Mouse (Mus musculus) myocyte (in vitro differentiated cells): ENCODE data around the gene Olfr648. TPM values are rescaled to one million over a fixed set of nuclear protein-coding genes. Genes with fewer than 3 reads are reported as not detected.

Experiments
- H3K27me3 ChIP-seq: one replicate; pipeline ENCODE4 v1.6.1; 2011; ENCODE audit not compliant: control insufficient read depth, insufficient read depth, insufficient read length
- H3K36me3 ChIP-seq: one replicate; pipeline ENCODE4 v1.6.1; 2011; ENCODE audit not compliant: control insufficient read depth, insufficient read depth
- H3K4me2 ChIP-seq: one replicate; pipeline ENCODE4 v1.6.1; 2011; ENCODE audit warnings: low read depth, control low read depth
- H3K4me3 ChIP-seq: one replicate; pipeline ENCODE4 v1.5.1; 2011; ENCODE audit warnings: mild to moderate bottlenecking, control low read depth, moderate library complexity
- H3K79me2 ChIP-seq: one replicate; pipeline ENCODE4 v1.6.1; 2011; ENCODE audit not compliant: control insufficient read depth, insufficient read depth
- H3ac ChIP-seq: one replicate; pipeline ENCODE4 v1.6.1; 2011; ENCODE audit not compliant: control insufficient read depth, insufficient read length
- CEBPB ChIP-seq: IDR thresholded peaks from 2 replicates; pipeline ENCODE4 v1.6.1; 2011; ENCODE audit warnings: mild to moderate bottlenecking, moderate library complexity; ENCODE audit not compliant: poor library complexity, insufficient read depth, severe bottlenecking
- E2F4 ChIP-seq: IDR thresholded peaks from one replicate; pipeline ENCODE4 v1.6.1; 2011; ENCODE audit warnings: mild to moderate bottlenecking, control low read depth, moderate library complexity; ENCODE audit not compliant: insufficient read depth
- MAX ChIP-seq: IDR thresholded peaks from one replicate; pipeline ENCODE4 v1.6.1; 2011; ENCODE audit warnings: low read depth, mild to moderate bottlenecking, control low read depth
- MYOD1 ChIP-seq, 3 experiments: IDR thresholded peaks; one replicate each; pipeline ENCODE4 v1.6.1; 2011; ENCODE audit warnings: control low read depth in 2 of 3, low read depth in 2 of 3, mild to moderate bottlenecking in 2 of 3, moderate library complexity in 1 of 3; ENCODE audit not compliant: insufficient read length in 2 of 3, control insufficient read depth in 1 of 3
- MYOG ChIP-seq, 3 experiments: IDR thresholded peaks; one replicate each; pipeline ENCODE4 v1.6.1; 2011; ENCODE audit warnings: control low read depth in 2 of 3, low read depth in 2 of 3, mild to moderate bottlenecking in 2 of 3; ENCODE audit not compliant: insufficient read length in 2 of 3, control insufficient read depth in 1 of 3, insufficient read depth in 1 of 3
- POLR2A ChIP-seq: IDR thresholded peaks from one replicate; pipeline ENCODE4 v1.6.1; 2011; ENCODE audit warnings: low read depth, mild to moderate bottlenecking, control low read depth, moderate library complexity; ENCODE audit not compliant: insufficient read length
- POLR2AphosphoS2 ChIP-seq: IDR thresholded peaks from one replicate; pipeline ENCODE4 v1.6.1; 2011; ENCODE audit warnings: low read depth, control low read depth; ENCODE audit not compliant: insufficient read length
- REST ChIP-seq: IDR thresholded peaks from one replicate; pipeline ENCODE4 v1.6.1; 2011; ENCODE audit warnings: mild to moderate bottlenecking, control low read depth, moderate library complexity; ENCODE audit not compliant: insufficient read depth, insufficient read length
- SRF ChIP-seq: IDR thresholded peaks from one replicate; pipeline ENCODE4 v1.6.1; 2011; ENCODE audit warnings: low read depth; ENCODE audit not compliant: control insufficient read depth, insufficient read length
- TCF12 ChIP-seq: IDR thresholded peaks from one replicate; pipeline ENCODE4 v1.6.1; 2011; ENCODE audit warnings: mild to moderate bottlenecking, control low read depth; ENCODE audit not compliant: poor library complexity, insufficient read depth, severe bottlenecking
- TCF3 ChIP-seq: IDR thresholded peaks from one replicate; pipeline ENCODE4 v1.6.1; 2011; ENCODE audit warnings: low read depth, control low read depth; ENCODE audit not compliant: insufficient read length
- USF1 ChIP-seq: IDR thresholded peaks from one replicate; pipeline ENCODE4 v1.6.1; 2011; ENCODE audit warnings: low read depth, mild to moderate bottlenecking, control low read depth, moderate library complexity
- polyA plus RNA-seq: library from polyadenylated mRNA; unstranded; fragments of >200 nt; fragmentation: generic; extraction: Trizol; gene quantifications from one replicate; pipeline ENCODE4 v1.2.1, GENCODE M21; 2012; ENCODE audit warnings: missing spikeins

Olfr648 gene
- polyA plus RNA-seq: not detected

- Histone ChIP-seq H3K36me3 (no peaks in the 10 kb centered on the region), H3ac (no peak within 1 kb of the TSS), H3K27me3 (no peaks in the 10 kb centered on the region), H3K79me2 (no peaks in the 10 kb centered on the region), H3K4me2 (no peak within 1 kb of the TSS), H3K4me3 (no peak within 1 kb of the TSS)
- TF ChIP-seq MAX (no peak), E2F4 (no peak), MYOG (IDR thresholded peaks at IDR 0.05; ENCODE audit: control insufficient read depth in 1 of 3, insufficient read depth in 1 of 3, insufficient read length in 2 of 3, low read depth in 2 of 3) (no peak), TCF3 (no peak), POLR2A (no peak), TCF12 (no peak), REST (no peak), USF1 (no peak), CEBPB (no peak), MYOD1 (IDR thresholded peaks at IDR 0.05; ENCODE audit: control insufficient read depth in 1 of 3, insufficient read length in 2 of 3, low read depth in 2 of 3) (no peak), POLR2AphosphoS2 (no peak), SRF (no peak)
Measured at GRCm38 (mm10) chr7:104183292-104183691, at the start of gene Olfr648. Gene Olfr648, minus strand, starts transcription at chr7:104183392.

- H3K79me2 ChIP-seq: no peaks in the 10 kb centered on the region
- no peak overlapping the region for H3K4me3 ChIP-seq
- H3K4me2 ChIP-seq: no peak overlapping the region
- H3K27me3 ChIP-seq: no peaks in the 10 kb centered on the region
- H3K36me3 ChIP-seq: no peaks in the 10 kb centered on the region
- no peak overlapping the region for H3ac ChIP-seq
- TF ChIP-seq E2F4: no peak
- no peak for TF ChIP-seq TCF3
Measured at GRCm38 (mm10) chr7:104231203-104231602, 48.0 kb upstream of the Olfr648 start.

DNA sequence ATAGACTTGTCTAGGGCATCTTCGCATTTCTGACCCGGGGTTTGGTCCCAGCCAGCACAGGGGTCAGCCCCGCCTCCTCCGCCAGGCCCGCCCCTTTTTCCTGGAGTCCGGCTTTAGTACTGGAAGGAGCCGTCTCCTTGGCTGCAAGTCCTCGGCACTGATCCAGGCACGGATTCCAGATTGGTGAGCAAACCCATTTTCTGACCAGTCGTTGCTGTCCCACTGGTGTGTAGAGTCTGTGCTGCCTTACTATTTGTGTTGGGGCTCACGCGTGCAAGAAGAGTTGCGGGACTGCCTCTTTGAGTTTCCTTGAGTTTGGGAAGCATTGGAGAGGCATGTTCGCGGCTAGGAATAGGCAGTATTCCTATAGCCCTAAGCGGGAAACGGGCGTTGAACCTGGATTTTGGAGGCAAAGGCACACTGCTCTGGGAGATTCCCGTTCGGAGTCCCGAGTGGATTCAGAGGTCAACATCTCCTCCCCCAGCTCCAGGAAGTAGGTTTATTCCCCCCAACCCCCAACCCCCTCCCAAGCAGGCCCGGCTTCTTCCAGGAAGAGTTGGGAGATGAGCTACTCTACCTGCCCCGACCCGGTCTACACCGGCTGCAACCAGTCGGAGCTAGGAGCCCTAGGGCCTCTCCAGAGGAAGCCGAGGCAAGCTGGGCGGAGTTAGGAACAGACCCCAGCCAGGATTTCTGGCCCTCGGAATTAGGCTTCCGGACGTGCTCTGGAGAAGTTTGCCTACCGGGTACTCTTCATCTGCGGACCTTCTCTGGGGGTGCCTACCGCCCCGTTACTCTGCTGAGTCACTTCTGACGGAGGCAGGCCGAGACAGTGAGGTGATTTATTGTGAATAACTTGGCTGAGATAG lies 35.7 kb upstream of the Olfr648 start, which contains the start of gene Trim6:
Trim6 (plus strand) TSS at position 93 of the 869 bp plus-strand sequence.
- no peaks in the 10 kb centered on the region for H3K27me3 ChIP-seq
- no peak within 1 kb of the TSS for H3K4me3 ChIP-seq
- H3K4me2 ChIP-seq: no peak within 1 kb of the TSS
- no peaks in the 10 kb centered on the region for H3K36me3 ChIP-seq
- no peak within 1 kb of the TSS for H3ac ChIP-seq
- TF ChIP-seq REST (no peak), TCF3 (no peak), POLR2A (no peak), TCF12 (no peak), MAX (no peak), MYOD1 (IDR thresholded peaks at IDR 0.05; ENCODE audit: control insufficient read depth in 1 of 3, insufficient read length in 2 of 3, low read depth in 2 of 3) (no peak), SRF (no peak), CEBPB (no peak), MYOG (IDR thresholded peaks at IDR 0.05; ENCODE audit: control insufficient read depth in 1 of 3, insufficient read depth in 1 of 3, insufficient read length in 2 of 3, low read depth in 2 of 3) (no peak), USF1 (no peak), POLR2AphosphoS2 (no peak), E2F4 (no peak)
- H3K79me2 ChIP-seq: no peaks in the 10 kb centered on the region

DNA sequence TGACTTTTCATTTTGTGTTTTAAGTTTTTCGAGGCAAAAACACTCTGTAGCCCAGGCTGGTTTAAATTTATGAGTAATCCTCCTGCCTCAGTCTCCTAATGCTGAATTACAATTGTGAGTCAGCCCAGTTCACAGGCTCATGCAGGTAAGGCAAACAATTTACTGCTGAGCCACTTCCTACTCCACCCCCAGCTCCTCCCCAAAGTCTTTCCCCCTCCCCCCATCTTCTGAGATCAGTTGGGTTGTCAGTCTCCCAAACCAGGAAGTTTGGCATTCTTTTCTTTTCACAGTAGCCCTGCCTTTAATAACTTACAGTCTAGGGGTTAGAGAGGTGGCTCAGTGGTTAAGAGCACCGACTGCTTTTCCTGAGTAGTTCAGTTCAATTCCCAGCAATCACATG lies 34.7 kb upstream of the Olfr648 start:
- H3K4me2 ChIP-seq: no peak overlapping the region
- TF ChIP-seq POLR2A (no peak), REST (no peak), TCF12 (no peak), CEBPB (no peak), SRF (no peak), POLR2AphosphoS2 (no peak), USF1 (no peak), MYOD1 (IDR thresholded peaks at IDR 0.05; ENCODE audit: control insufficient read depth in 1 of 3, insufficient read length in 2 of 3, low read depth in 2 of 3) (no peak), MYOG (IDR thresholded peaks at IDR 0.05; ENCODE audit: control insufficient read depth in 1 of 3, insufficient read depth in 1 of 3, insufficient read length in 2 of 3, low read depth in 2 of 3) (no peak), TCF3 (no peak), MAX (no peak)
- H3K79me2 ChIP-seq: no peaks in the 10 kb centered on the region
- H3K36me3 ChIP-seq: no peaks in the 10 kb centered on the region
- H3K4me3 ChIP-seq: no peak overlapping the region
- H3ac ChIP-seq: no peak overlapping the region
- no peaks in the 10 kb centered on the region for H3K27me3 ChIP-seq

DNA sequence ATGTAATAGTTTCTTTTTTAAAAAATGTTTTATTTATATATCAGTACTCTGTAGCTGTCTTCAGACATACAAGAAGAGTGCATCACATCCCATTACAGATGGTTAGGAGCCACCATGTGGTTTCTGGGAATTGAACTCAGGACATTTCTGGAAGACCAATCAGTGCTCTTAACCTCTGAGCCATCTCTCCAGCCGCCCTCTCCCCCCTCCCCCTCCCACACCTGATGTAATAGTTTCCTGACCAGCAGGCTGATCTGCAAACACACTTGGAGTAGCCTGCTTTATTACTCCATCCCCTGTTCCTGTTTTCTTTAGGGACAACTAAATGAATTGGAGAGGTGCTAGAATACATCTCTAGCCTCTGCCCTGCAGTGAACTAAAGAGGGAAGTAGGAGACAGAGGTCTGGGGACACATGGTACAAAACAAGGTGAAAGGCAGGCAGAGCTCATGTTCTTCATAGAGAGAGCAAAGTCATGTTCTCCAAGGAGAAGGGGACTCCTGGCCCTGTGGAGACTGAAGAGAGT lies 32.9 kb upstream of the Olfr648 start:
- no peak overlapping the region for H3K4me3 ChIP-seq
- no peaks in the 10 kb centered on the region for H3K36me3 ChIP-seq
- no peaks in the 10 kb centered on the region for H3K27me3 ChIP-seq
- no peak for TF ChIP-seq MYOD1 (IDR thresholded peaks at IDR 0.05; ENCODE audit: control insufficient read depth in 1 of 3, insufficient read length in 2 of 3, low read depth in 2 of 3)
- TF ChIP-seq POLR2AphosphoS2: no peak
- no peak for TF ChIP-seq USF1
- no peak for TF ChIP-seq REST
- no peak for TF ChIP-seq TCF3
- no peak for TF ChIP-seq SRF
- no peak for TF ChIP-seq MYOG (IDR thresholded peaks at IDR 0.05; ENCODE audit: control insufficient read depth in 1 of 3, insufficient read depth in 1 of 3, insufficient read length in 2 of 3, low read depth in 2 of 3)
- no peak for TF ChIP-seq TCF12
- no peak for TF ChIP-seq CEBPB
- TF ChIP-seq E2F4: no peak
- no peak for TF ChIP-seq POLR2A
- no peak for TF ChIP-seq MAX
- no peaks in the 10 kb centered on the region for H3K79me2 ChIP-seq
- no peak overlapping the region for H3K4me2 ChIP-seq
- no peak overlapping the region for H3ac ChIP-seq
